Mouse (Mus musculus) hindbrain, embryonic 11.5 days (tissue): Measurements from ENCODE around the gene Nop10. TPM values are rescaled to one million over a fixed set of nuclear protein-coding genes. Genes with fewer than 3 reads are reported as not detected.

Experiments
- ATAC-seq: fragments of 200-750 bp; cut with Nextera tagmentation; 2 replicates; pipeline ENCODE4 v1.8.0; 2017; ENCODE audit warnings: mild to moderate bottlenecking, moderate TSS enrichment, moderate library complexity; ENCODE audit not compliant: low FRiP score
- DNase-seq: peaks from one replicate; pipeline ENCODE4 v3.0.0-alpha.2; 2015; ENCODE audit warnings: low spot score
- H3K27ac ChIP-seq: fragments of 300-500 bp; sonication (generic); 2 replicates; pipeline ENCODE4 v1.5.1; 2014; ENCODE audit warnings: mild to moderate bottlenecking, low read depth, low read length
- H3K27me3 ChIP-seq: fragments of 300-500 bp; sonication (generic); 2 replicates; pipeline ENCODE4 v1.6.1; 2014; ENCODE audit warnings: mild to moderate bottlenecking, low read length, moderate library complexity, mixed read lengths; ENCODE audit not compliant: control insufficient read depth, insufficient read depth
- H3K36me3 ChIP-seq: fragments of 300-500 bp; sonication (generic); 2 replicates; pipeline ENCODE4 v1.6.1; 2014; ENCODE audit warnings: mild to moderate bottlenecking, low read length, moderate library complexity, mixed read lengths; ENCODE audit not compliant: control insufficient read depth, insufficient read depth
- H3K4me1 ChIP-seq: fragments of 300-500 bp; sonication (generic); replicated peaks from 2 replicates; pipeline ENCODE4 v1.6.1; 2014; ENCODE audit warnings: low read length, mixed read lengths; ENCODE audit not compliant: control insufficient read depth, insufficient read depth
- H3K4me2 ChIP-seq: fragments of 300-500 bp; sonication (generic); replicated peaks from 2 replicates; pipeline ENCODE4 v1.6.1; 2014; ENCODE audit warnings: mild to moderate bottlenecking, low read depth, low read length
- H3K4me3 ChIP-seq: fragments of 300-500 bp; sonication (generic); 2 replicates; pipeline ENCODE4 v1.5.1; 2014; ENCODE audit warnings: low read depth, low read length
- H3K9ac ChIP-seq: fragments of 300-500 bp; sonication (generic); 2 replicates; pipeline ENCODE4 v1.6.1; 2014; ENCODE audit warnings: low read depth, low read length
- H3K9me3 ChIP-seq: fragments of 300-500 bp; sonication (generic); 2 replicates; pipeline ENCODE4 v1.6.1; 2016; ENCODE audit warnings: low read length; ENCODE audit not compliant: control insufficient read depth
- WGBS: fragments of 180-500 bp; shearing (Covaris S2); extraction: QIAGEN DNeasy Blood & Tissue Kit; methylation state at CpG from one replicate; pipeline ENCODE4 v1.1.7; 2014; 5-methylcytosine and 5-hydroxymethylcytosine counted together
- polyA plus RNA-seq: library from polyadenylated mRNA; unstranded; fragments of >200 nt; fragmentation: Nextera tagmentation; extraction: Ambion mirVana; gene quantifications from 2 replicates; pipeline ENCODE4 v1.2.1, GENCODE M21; 2014

Gene Nop10
- polyA plus RNA-seq, 1 experiment from 2014 or later: 148 TPM

DNA sequence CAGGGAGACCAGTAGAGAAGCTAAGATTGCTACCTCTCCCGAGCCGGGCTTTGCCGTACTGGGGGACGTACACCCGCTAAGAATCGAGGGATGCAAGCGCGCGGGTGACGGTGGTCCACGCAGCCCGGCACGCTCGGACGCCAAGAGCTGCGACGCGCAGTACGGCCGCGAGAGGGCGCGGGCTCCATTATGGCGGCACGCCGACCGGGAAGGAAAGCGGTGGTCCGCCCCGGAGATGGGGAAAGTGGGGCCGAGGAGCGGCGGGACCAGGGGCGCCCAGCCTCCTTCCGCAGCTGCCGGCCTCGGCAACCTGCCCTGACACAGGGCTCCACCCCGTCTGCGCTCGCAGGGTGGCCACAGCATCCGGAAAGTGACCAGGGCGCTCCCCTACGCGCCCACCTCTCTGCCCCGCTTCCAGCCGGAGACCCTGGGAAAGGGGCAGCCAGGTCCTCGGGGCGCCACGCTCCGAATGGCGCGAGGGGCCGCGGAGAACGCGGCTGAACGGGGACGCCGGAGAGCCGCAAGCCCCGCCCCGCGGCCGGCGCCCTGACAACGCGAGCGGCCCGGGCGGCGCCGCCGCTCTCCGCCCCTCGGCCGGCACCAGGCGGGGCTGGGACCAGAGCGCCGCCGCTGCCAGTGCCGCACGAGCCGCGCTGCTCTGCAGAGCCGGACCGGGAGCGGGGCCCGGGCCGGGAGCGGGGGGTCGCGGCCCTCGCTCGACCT, 22.4 kb upstream of the Nop10 start, which contains the start of gene Lpcat4:
Gene Lpcat4, plus strand, starts transcription at position 257 of the 723 bp plus-strand sequence.
- Histone ChIP-seq H3K4me2 (peak within 1 kb of the TSS; percentile 93), H3K27ac (peak within 1 kb of the TSS; percentile 96), H3K9me3 (no peaks in the 10 kb centered on the region), H3K4me1 (no peaks in the 10 kb centered on the region), H3K36me3 (no peaks in the 10 kb centered on the region), H3K27me3 (no peaks in the 10 kb centered on the region), H3K9ac (peak within 1 kb of the TSS; percentile 73), H3K4me3 (peak within 1 kb of the TSS; percentile 66)
- ATAC-seq (peak; percentile 92), DNase-seq (peak; percentile 96)
- under 1% methylated on average over 62 of the region's 94 CpGs for WGBS

DNA sequence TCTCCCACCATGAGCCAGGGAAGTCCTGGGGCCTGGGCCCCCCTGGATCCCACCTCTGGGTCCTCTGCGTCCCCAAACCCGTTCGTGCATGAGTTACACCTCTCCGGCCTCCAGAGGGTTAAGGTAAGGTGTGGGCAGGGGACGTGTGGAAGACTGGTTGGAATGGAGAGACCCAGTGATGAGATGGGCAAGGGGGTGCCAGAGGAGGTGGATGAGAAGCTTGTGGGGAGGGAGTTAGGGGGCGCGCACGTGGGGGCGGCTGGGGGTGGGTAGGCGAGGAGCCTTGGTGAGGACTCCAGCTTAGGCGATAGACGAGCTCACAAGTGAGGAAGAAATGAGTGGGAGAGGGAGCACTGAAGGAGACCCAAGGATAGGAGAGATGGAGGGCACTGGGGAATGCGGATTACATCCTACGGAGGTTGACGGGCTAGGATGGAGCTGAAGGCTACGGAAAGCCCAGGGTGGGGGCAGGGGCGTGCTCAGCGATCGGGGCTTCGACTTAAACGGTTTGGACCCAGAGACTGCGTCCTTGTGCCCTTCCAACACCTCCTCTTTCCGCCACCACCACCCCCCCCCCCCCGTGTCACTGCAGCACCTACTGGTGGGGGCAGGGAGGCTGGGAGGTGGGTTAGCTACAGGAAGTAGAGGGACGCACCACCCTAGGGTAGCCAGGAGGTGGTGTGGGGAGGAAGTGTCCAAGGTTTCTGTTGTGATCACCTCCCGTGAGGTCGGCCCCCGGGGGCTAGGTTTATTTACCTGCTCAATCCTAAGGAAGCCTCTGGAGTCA, 21.6 kb upstream of the Nop10 start:
- Histone ChIP-seq H3K4me1 (no peaks in the 10 kb centered on the region), H3K27ac (peak overlapping the region; percentile 96), H3K4me2 (peak overlapping the region; percentile 93), H3K9me3 (no peaks in the 10 kb centered on the region), H3K9ac (peak overlapping the region; percentile 73), H3K36me3 (no peaks in the 10 kb centered on the region), H3K27me3 (no peaks in the 10 kb centered on the region), H3K4me3 (peak overlapping the region; percentile 66)
- WGBS: under 1% methylated on average over 21 of the region's 28 CpGs
- ATAC-seq (peak; percentile 71), DNase-seq (peak; percentile 59)

DNA sequence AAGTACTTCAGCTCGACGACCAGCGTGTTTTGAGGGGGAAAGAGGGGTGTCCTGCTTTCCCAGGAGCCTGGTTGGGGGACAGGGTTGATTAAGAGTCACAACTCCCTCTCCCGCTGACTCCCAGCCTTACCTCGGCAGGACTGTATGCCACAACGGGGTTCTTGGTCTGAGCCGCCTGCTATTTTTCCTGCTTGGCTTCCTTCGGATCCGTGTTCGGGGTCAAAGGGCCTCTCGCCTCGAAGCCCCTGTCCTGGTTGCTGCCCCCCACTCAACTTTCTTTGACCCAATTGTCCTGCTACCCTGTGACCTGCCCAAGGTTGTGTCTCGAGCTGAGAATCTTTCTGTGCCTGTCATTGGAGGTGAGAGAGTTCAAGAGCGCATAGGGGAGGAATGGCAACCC, 19.9 kb upstream of the Nop10 start:
- 82% methylated on average over 14 of the region's 14 CpGs for WGBS
- no peak for ATAC-seq
- no peak for DNase-seq

DNA sequence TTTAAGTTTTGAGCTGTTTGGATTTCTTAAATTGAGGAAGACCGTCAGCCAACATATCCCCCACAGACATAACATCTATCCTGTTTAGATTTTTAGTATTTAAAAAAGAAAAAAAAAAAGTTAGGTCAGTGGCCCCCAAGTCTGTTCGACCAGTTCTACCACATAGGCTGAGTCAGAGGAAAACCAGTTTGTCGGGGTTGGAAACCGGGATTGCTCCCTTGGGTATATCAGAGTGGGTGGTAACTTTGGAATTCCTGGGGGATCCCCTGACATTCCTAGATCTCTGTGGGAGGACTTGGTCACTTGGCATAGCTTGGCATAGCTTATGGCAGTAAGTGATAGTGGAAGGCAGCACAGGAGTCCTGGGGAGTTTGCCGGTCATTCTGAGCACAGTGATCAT, 16.4 kb upstream of the Nop10 start:
- DNase-seq: no peak
- WGBS: 85% methylated on average over 5 of the region's 5 CpGs

More for the DNA sequence above, 19.9 kb upstream of the Nop10 start:
- Histone ChIP-seq H3K27ac (no peak overlapping the region), H3K9me3 (no peaks in the 10 kb centered on the region), H3K36me3 (no peaks in the 10 kb centered on the region), H3K4me2 (no peak overlapping the region), H3K27me3 (no peaks in the 10 kb centered on the region), H3K4me3 (no peak overlapping the region), H3K4me1 (no peaks in the 10 kb centered on the region), H3K9ac (no peak overlapping the region)

DNA sequence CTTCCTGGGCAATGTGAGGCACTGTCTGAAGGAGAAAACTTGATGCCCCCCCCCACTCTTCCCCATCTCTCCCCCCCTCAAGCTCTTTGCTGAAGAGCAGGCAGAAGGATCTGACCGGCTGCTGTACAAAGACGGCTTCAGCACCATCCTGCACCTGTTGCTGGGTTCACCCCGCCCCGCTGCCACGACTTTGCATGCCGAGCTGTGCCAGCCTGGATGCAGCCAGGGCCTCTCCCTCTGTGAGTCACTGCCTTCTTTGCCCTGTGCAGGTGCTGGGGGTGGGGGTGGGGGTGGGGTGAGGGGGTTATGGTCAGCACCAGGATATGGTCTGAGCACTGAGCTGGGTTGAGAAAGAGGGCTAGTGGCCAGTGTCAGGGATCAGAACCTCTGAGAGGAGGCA, 15.5 kb upstream of the Nop10 start:
- H3K4me3 ChIP-seq: no peak overlapping the region
- H3K36me3 ChIP-seq: no peaks in the 10 kb centered on the region
- H3K27me3 ChIP-seq: no peaks in the 10 kb centered on the region
- H3K4me1 ChIP-seq: no peaks in the 10 kb centered on the region
- no peak overlapping the region for H3K27ac ChIP-seq
- no peak overlapping the region for H3K9ac ChIP-seq
- DNase-seq (no peak), ATAC-seq (no peak; the same call in 1 of the 2 replicates)
- no peak overlapping the region for H3K4me2 ChIP-seq
- 89% methylated on average over 6 of the region's 6 CpGs for WGBS
- no peaks in the 10 kb centered on the region for H3K9me3 ChIP-seq

More for the DNA sequence above, 16.4 kb upstream of the Nop10 start:
- Histone ChIP-seq H3K4me3 (no peak overlapping the region), H3K4me2 (no peak overlapping the region), H3K36me3 (no peaks in the 10 kb centered on the region), H3K27me3 (no peaks in the 10 kb centered on the region), H3K4me1 (no peaks in the 10 kb centered on the region), H3K9ac (no peak overlapping the region), H3K27ac (no peak overlapping the region), H3K9me3 (no peaks in the 10 kb centered on the region)
- ATAC-seq: no peak

DNA sequence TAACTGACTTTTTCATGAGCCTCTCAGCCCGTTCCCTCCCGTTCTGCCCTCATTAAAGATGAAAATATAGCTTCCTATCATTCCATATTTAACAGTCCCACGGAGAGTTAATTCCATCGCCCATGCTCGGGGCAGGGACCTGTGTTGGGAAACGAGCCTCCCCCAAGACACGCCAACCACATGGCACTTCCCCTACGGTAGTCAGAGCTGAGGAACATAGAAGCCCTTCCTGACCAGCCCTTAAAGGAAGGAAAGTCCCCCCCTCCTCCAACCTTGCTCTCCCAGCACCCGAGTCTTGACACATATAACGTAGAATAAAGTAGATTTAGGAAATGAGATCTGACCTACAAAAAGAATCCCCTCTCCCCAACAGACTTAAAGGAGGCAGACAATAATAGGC, 14.4 kb upstream of the Nop10 start:
- 93% methylated on average over 10 of the region's 10 CpGs for WGBS
- ATAC-seq: no peak

DNA sequence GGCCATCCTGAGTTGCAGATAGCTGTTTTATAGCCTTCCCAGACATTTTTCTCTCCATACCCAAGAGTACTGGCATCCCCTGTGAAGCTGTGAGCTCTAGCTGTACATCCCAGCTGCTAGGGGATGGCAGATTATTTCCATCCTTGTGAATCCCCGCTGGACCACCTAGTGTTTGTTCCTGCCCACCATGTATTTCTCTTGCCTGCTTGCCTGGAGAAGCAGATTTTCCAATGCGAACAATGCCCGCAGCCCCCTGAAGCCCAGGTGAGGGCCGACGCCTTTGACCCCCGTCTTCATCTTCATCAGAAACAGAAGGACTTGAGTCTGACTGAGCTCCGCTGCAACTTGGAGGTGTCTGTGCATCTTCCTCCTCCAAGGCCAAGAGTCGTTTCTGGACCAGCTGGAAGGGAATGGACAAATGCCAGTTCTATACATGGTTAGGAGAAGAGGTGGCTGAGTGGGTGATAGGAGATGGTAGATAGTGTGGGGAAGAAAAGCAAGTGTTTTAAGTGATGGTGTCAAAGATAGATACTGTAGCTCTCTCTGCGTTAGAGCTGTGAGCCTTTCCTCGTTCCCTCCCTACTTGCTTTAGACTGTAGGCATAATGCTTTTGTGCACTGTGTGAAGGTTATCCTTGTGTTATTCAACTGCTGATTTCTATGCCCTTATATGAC, 11.8 kb upstream of the Nop10 start:
- 89% methylated on average over 10 of the region's 10 CpGs for WGBS
- Histone ChIP-seq H3K9ac (no peak overlapping the region), H3K4me2 (no peak overlapping the region), H3K4me3 (no peak overlapping the region), H3K36me3 (no peaks in the 10 kb centered on the region), H3K27me3 (no peaks in the 10 kb centered on the region), H3K27ac (no peak overlapping the region), H3K9me3 (no peaks in the 10 kb centered on the region), H3K4me1 (no peaks in the 10 kb centered on the region)
- no peak for DNase-seq
- no peak for ATAC-seq

More for the DNA sequence above, 14.4 kb upstream of the Nop10 start:
- H3K27ac ChIP-seq: no peak overlapping the region
- no peaks in the 10 kb centered on the region for H3K27me3 ChIP-seq
- no peaks in the 10 kb centered on the region for H3K4me1 ChIP-seq
- H3K4me2 ChIP-seq: no peak overlapping the region
- no peak overlapping the region for H3K4me3 ChIP-seq
- H3K9me3 ChIP-seq: no peaks in the 10 kb centered on the region
- DNase-seq: no peak
- H3K36me3 ChIP-seq: no peaks in the 10 kb centered on the region
- no peak overlapping the region for H3K9ac ChIP-seq

DNA sequence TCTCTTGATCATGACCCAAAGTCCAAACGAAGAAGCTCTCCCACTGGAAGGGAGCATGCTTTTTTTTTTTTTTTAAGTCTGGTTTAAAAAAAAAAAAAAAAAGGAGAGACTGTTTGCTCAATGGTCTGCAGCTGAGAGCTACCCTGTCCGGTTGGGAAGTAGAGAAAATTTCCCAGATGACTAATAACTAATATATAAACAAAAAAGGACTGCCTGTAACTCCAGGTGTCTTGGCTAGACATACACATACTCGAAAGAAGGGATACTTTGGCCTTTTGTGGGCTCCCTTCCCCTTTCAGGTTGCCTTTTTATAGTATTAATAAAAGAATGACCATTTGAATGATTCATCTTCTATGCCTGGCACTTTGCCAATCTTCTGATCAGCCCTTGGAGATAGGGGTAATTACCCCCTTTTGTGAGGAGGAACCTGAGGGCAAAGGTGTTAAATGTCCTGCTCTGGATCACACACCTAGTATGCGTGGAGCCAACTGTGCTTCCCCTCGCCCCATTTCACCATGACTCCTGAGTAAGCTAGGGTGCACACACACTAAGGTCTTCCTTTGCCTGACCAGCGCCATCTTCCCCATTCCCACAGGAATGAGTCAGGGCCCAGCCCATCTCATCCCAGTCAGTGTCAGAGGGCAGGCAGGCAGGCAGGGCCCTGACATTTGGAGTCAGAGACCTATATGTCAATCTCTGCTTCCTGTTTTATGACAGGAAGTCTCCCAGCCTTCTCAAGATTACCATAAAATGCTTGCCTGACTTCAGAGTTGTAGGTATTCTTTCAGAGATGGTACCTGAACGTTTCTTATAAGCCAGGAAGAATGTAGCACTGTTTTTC, 6.8 kb upstream of the Nop10 start:
- no peaks in the 10 kb centered on the region for H3K4me1 ChIP-seq
- no peaks in the 10 kb centered on the region for H3K36me3 ChIP-seq
- H3K4me3 ChIP-seq: no peak overlapping the region
- H3K9me3 ChIP-seq: no peaks in the 10 kb centered on the region
- no peak overlapping the region for H3K9ac ChIP-seq
- no peaks in the 10 kb centered on the region for H3K27me3 ChIP-seq
- WGBS: 77% methylated on average over 7 of the region's 7 CpGs
- no peak for DNase-seq
- no peak for ATAC-seq
- H3K27ac ChIP-seq: no peak overlapping the region
- no peak overlapping the region for H3K4me2 ChIP-seq
